Mouse (Mus musculus): ENCODE data around the gene Mpc2.

Mpc2 gene

GRCm38 (mm10) chr1:165506303-165506702, 45.9 kb downstream of the Mpc2 start:
- no peak for DNase-seq (ENCODE audit: low spot score in 2 of 2)

GRCm38 (mm10) chr1:165510161-165510560, 49.7 kb downstream of the Mpc2 start:
- DNase-seq (ENCODE audit: low spot score in 2 of 2): no peak

GRCm38 (mm10) chr1:165520716-165521115, 60.3 kb downstream of the Mpc2 start:
- no peak for DNase-seq (ENCODE audit: low spot score in 2 of 2)

Data from spleen, postnatal 10 days (tissue).